24 mouse cellular contexts compared by ENCODE assay signal in genomic region chr5:21554732-21555131, GRCm38 (mm10). TPM values are rescaled to one million over a fixed set of nuclear protein-coding genes. Genes with fewer than 3 reads are reported as not detected.
"Had no signal": no experiment of that assay in that cellular context is flagged by ENCODE, and none has a peak within 500 bp of the region (broad histone marks: within the 10 kb centered on the region; RNA-seq: fewer than 3 reads in every experiment).

No protein-coding gene starts in this region.

- H3K36me3 ChIP-seq: heart, embryonic 13.5 days; heart, embryonic 15.5 days; hindbrain, embryonic 13.5 days; intestine, embryonic 15.5 days; liver, embryonic 13.5 days; liver, embryonic 15.5 days had no signal

- H3K4me2 ChIP-seq: heart, embryonic 11.5 days; heart, embryonic 13.5 days; heart, embryonic 15.5 days; hindbrain, embryonic 13.5 days; intestine, embryonic 15.5 days; limb, embryonic 13.5 days; liver, embryonic 11.5 days; liver, embryonic 13.5 days; liver, embryonic 15.5 days had no signal

- H3K9ac ChIP-seq: heart, embryonic 13.5 days; heart, embryonic 15.5 days; hindbrain, embryonic 13.5 days; intestine, embryonic 15.5 days; limb, embryonic 13.5 days; liver, embryonic 13.5 days; liver, embryonic 15.5 days had no signal

- ATAC-seq: hindbrain, embryonic 16.5 days; inflammation-experienced regulatory T-cells, adult 6 months; intestine, embryonic 15.5 days; intestine, postnatal 0 days had no signal

- H3K4me3 ChIP-seq: heart, adult 2 months; heart, embryonic 13.5 days; heart, embryonic 15.5 days; hindbrain, embryonic 13.5 days; intestine, embryonic 15.5 days; layer of hippocampus, adult 2 months; limb, embryonic 13.5 days; liver, embryonic 13.5 days; liver, embryonic 15.5 days had no signal

- H3K4me1 ChIP-seq: hindbrain, embryonic 13.5 days; intestine, embryonic 15.5 days; liver, embryonic 13.5 days; liver, embryonic 15.5 days had no signal

- H3K27ac ChIP-seq: heart, adult 2 months; heart, embryonic 13.5 days; heart, embryonic 15.5 days; hindbrain, embryonic 13.5 days; intestine, embryonic 15.5 days; layer of hippocampus, adult 2 months; liver, embryonic 13.5 days; liver, embryonic 15.5 days had no signal

- H3K27me3 ChIP-seq: heart, embryonic 13.5 days; heart, embryonic 15.5 days; hindbrain, embryonic 13.5 days; intestine, embryonic 15.5 days; limb, embryonic 13.5 days; liver, embryonic 13.5 days; liver, embryonic 15.5 days had no signal

- H3K9me3 ChIP-seq: heart, embryonic 13.5 days; heart, embryonic 15.5 days; hindbrain, embryonic 13.5 days; intestine, embryonic 15.5 days; limb, embryonic 13.5 days; liver, embryonic 13.5 days; liver, embryonic 15.5 days had no signal

- DNase-seq: gastrocnemius, postnatal 14 days; gastrocnemius, postnatal 36 days; heart, adult 2 months; heart, postnatal 14 days; heart, postnatal 36 days; kidney, adult 18-20 months; kidney, adult 8-10 months; kidney, postnatal 10 days; kidney, postnatal 25 days; kidney, postnatal 4 days; liver; liver, embryonic 13.5 days had no signal

RNA-seq across cellular contexts. Expression of gene Lrrc17, which starts 11.4 kb away (rescaled TPM):
- polyA plus RNA-seq: inflammation-experienced regulatory T-cells, adult 6 months had no signal
